Mouse (Mus musculus) A20 (cell line): ENCODE results near the gene Cep41.

ENCODE experiments used
- DNase-seq: peaks from one replicate; pipeline ENCODE4 v3.0.0-alpha.2; 2011; ENCODE audit warnings: low read depth, low spot score

Gene Cep41

DNA sequence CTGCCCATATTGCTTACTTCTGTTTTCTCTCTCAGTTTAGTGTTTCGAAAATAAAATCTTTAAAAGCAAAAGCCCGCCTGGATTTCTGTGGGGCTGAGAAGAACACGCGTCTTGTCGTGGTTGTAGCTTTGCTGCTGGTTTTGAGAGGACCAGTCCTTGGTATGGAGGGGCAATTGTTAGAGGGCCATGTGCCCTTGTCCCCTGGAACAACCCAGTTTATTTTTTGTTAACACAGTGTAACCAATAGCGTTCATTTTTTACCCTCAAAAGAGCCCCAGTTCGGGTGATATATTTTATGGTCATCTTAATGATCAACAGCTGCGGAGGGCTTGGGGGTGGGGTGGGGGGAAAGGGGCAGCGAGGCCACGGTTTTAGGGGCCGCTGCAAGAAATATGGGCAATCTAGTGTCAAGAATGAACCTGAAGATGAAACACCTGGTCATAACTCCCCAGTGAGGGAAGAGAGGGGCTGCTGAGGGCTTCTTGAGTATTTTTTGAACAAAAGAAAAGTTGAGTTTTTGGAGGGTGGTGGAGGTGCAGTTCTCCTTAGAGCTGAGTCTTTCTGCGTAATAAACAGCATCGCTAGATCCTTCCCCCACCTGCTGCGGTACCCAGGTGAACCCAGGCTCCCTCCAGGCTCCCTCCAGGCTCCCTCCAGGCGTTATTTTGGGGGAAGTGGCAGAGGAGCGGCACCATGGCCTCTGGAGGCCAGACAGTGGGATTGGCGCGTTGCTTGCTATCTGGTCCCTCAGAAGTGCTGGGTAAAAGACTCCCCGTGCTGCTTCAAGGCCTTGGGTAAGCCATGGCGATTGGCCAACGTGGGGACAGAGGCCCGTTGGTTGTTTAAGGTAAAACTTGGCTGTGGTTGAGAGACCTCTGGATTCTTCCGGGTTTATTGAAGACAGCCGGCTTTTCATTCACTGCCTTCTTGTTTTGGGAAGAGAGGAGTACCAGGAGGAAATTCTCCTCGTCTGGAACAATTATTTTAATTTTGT lies 17.1 kb upstream of the Cep41 start:
- no peak for DNase-seq

DNA sequence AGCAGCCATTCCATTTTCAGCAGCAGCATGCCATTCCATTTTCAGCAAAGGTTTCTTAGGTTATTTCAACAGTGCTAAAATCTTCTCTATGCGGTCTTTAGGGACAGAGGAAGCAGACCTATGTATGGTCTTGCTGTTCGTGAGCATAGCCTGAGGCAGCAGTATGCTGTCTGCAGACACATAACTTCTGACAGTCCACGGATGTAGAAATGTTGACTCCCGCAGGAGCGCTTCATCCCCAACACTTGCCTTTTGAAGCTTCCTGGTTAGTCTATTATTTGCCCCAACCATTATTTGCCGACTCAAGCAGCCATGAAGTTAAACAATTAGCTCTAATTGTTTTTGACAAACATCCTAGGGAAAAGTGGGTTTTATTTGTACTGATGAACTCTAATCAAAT lies 15.6 kb upstream of the Cep41 start:
- no peak for DNase-seq

DNA sequence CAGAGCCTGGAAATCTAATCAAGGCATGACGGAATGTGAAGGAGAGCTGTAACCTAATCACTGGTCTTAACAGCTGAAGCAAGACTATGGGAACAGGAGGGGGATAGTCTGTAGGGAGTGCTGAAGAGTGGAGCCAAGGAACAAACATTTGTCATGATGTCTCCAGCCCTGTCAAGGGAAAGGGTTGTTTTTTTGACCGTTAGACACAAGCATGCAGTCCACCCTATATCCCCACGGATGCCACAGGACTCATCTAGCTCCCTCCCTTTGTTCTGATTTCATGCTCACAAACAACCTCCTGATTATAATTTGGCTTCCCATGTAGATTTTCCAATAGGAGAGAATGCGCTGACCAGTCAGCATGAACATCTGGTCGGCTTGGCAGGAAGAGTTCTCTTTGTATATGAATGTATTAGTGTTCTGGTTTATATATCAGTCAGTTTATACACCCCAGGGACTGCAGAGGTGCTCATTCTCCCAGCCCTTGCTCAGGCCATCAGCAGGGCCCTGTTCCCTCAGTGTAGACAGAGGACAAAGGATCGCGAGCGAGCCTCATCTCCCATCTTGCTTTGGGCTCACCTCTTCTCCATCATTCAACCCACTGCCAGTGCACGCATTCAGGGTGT lies 10.5 kb upstream of the Cep41 start:
- DNase-seq: no peak

DNA sequence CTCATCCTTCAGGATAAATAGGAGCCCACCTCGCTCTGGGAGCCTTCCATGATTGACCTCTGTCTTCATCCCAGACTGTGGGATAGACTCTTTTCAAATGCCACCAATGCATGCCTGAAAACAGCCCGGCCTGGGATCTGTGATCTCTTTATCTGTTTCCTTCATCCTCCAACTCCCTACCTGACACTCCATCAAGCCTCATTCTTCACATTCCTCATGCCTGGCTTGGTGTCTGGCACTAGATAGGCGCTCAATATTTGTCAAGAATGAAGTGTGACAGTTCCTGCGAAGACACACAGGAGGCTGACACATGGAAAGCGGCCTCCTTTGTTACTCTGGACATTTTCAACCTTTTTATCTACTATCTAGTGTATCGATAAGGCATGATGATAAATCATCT lies 9.9 kb upstream of the Cep41 start:
- DNase-seq: no peak

DNA sequence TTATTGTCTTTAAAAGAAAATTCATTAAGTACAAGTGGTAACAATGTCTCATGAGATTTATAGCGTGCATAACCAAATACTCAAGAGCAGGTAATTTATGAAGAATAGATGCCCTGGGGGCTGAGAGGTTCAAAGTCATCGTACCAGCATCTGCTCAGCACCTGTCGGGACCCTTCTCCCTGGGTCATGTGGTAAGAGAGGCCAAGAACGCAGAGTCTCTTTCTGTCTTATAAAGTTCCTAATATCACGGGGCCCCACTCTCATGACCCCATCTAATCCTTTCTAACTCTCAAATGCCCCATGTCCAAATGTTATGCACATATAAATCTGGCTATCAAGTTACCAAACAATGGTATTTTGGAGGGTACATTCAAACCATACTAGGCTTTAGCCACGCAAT lies 9.3 kb upstream of the Cep41 start:
- no peak for DNase-seq

DNA sequence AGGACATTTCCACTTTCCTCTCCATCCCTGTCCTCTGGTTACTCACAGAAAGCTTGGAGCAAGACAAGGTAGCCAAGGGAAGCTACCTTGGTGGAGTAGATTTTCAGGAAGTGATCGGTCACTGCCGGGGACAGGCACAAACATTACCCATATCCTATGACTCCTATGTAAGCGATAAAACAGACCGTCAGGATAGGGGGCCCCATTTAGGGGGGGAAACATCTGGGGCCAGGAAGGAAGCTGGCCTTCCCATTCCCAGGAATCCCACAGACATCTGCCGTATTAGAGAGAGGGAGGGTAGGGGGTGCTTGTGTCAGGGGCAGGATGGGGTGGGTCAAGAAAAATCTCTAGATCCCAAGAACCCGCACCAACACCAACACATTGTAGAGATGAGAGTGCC lies 6.6 kb upstream of the Cep41 start:
- no peak for DNase-seq

DNA sequence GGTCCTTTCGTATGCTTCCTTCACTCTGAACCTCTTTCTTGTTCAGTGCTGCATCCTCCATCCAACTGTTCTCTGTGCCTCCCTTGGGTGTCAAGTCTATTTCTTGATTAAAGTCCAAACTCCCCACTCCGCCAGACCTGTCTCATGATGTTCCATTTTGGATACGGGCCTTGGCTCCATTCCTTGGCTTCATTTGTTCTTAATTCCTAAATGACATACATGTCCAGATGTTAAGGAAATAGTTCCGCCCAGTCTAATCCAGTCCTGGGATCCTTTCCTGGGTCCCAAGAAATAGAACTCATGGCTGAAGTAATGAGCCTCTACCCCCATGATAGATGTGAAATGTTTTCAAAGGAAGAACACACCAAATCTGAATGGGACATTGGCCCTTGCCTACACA lies 4.5 kb upstream of the Cep41 start:
- DNase-seq: no peak

DNA sequence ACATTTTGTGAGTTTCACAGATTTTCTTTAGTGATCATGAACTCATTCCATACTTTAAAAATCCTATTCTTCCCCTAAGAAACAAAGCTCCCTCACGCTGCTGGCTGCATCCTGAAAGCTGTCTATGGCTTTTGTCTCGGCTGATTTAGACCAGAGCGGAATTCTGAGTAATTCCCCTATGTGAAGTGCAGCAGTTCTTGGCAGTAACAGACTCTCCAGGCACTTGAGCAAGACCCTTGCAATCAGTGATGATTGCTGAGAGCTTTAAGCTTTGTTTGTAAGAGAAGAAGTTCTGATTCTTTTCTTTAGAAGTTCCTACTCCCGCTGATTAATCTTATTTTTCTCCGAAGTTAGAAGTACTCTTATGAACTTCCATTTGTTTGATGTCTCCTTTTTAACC lies 3.9 kb upstream of the Cep41 start:
- no peak for DNase-seq

DNA sequence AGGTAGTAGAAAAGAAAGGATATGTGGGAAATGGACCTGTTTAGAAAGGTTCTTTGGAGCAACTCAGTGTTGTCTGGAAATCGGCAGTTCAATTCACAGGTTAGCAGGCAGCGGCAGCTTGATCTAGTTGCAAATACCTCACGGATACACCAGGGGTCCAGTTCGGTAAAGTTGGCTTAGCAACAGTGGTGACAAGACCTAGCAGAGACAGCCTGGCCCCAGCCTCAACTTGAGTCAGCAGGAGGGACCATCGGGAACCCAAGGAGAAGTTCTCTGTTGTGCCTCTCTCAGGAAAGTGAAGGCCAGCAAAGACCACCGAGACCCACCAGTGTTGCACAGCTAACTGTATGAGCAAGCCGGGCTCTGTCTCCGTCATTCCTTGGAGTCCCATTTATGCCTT lies 1.6 kb upstream of the Cep41 start:
- DNase-seq: no peak

DNA sequence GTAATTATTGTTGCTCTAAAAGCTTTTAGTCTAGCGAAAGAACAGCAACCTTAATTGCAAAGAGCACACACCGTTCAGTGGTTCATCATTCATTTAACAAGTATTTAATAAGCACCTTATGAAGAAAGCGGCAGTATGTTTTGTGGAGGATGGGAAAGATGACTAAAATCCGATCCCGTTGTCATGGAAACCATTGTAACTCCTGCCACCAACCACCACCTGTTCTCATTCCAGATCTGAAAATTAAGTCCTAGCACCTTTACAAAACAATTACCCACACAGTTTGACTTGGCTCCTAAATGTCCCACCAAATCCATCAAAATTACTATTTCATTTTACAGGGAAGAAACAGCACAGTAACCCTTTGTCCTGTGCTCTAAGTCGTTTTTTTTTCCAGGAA lies 660 bp upstream of the Cep41 start:
- DNase-seq: no peak

DNA sequence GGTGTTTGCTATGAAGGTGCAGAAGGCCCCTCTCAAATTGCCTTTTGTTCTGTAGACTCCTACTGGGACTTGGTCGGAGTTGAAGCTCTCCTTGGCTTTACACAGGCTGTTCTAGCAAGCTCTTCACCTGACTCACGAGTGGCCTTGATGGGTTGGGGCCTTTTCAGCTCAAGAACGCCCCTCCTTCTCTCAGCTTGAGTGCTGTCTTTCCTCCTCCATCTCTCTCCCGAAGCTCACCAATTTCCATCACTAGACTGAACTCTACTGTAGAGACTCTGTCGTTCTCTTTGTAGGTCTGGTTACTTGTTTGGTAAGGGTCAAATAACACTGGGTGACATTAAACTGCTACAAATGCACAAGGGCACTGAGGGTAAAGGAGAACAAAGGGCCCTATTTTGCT lies 723 bp downstream of the Cep41 start:
- no peak for DNase-seq

DNA sequence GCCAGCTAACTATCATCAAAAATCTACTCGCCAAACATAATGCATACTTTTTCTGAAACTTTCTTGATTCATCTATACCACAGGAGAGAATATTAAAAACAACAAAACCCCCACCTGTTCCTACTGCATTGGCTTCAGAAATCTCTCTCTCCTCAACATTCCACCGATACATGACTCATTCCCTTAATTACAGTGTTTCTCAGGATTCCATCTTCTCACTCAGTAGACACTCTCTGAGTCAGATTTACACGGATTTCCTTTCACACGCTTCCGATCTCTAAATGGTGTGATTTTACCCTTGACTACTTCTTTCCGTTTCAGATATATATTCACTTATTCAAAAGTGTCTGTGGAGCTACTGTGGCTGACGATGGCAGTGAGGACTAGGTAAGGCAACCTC lies 6.4 kb downstream of the Cep41 start:
- DNase-seq: no peak

DNA sequence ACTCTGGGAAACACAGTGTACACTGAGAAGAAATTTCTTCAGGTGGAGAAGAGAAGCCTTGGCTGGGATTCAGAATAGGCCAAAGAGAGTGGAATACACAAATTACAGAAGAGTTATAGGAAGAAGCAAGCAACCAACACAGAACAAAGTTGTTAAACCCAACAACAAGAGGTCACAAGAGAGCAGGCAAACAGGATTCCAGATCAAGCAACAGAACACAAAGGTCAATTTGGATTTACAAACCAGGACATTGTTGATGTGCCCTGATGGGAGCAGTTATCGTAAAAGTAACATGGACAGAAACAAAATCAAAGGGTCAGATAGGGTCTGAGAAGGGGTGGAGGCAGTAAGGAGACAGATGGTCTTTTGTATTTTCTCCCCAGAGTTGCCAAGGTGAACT lies 9.0 kb downstream of the Cep41 start:
- no peak for DNase-seq

DNA sequence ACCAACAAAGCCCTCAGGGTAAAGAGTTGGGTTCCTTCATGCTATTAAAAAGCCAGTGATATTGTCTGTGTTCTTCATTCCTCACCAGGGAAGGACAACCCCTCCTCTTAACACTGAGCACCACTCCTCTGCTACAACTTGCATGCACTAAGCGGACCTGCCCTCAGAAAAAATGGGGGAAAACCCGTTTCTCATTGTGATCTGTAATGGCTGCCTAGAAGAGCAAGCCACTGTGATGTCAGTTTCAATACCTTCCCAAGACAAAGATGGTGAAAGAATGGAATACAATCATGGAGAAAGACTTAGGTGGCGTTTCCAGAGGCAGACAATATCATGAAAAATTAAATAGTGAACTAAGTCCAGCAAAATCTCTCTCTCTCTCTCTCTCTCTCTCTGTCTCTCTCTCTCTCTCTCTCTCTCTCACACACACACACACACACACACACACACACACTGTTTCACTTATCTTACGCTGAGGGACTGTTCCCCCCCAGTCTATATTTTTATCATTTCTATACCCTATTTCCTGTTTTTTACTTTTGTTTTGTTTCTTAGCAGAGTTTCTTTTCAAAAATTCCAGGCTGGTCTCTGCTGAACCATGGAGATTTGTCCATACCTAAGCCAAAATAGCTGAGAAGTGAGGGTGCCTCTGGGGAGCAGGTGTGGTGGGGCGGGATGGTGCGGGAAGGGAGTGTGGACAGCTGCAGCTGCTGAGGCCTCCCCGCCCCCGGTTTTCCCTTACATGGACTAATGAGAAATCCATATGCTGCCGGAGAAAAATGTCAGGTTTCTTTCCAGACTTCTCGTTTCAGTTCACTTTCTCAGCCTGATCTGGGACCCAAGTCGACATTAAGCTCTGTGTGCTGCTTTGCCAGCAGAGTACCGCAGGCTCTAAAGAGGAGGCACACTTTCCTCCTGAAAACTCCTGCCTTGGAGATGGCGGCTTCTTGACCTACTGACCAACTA lies 11.3 kb downstream of the Cep41 start:
- no peak for DNase-seq

DNA sequence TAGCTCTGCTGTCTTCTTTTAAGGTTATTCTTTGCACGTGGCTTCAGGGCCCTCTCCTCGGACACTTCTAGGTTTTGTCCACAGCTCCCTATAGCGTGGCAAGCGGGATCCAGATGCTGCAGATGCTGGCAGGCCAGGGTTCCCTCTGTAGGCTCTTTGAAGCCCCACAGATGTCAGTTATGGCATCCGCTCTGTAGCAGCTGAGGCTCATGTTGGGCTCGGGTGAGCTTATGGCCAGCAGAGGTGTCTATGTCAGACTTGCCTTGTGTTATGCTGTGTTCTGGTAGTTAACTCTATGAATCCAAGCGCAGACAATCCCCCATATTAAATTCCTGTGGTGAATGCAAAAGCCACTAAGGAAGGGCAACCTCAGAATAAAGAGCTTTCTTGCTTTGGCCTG lies 13.1 kb downstream of the Cep41 start:
- DNase-seq: no peak

DNA sequence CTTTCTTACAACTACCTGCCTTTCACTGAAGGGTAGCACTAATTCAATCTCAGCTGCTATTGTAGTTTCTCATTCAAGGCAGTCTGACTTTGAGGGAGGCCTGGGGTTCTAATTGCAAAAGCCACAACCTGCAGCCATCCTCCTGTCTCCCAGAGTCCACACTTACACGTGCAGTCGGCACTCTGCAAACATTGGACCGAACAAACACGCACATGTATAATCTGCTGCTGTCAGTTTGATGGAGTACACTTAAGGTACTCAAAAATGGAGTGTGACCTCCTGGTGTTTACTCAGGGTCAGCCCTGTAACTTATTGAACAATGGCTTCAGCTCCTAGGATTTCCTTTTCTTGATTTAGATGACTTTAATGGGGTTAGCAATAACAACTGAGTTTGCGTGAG lies 14.0 kb downstream of the Cep41 start:
- DNase-seq: no peak

DNA sequence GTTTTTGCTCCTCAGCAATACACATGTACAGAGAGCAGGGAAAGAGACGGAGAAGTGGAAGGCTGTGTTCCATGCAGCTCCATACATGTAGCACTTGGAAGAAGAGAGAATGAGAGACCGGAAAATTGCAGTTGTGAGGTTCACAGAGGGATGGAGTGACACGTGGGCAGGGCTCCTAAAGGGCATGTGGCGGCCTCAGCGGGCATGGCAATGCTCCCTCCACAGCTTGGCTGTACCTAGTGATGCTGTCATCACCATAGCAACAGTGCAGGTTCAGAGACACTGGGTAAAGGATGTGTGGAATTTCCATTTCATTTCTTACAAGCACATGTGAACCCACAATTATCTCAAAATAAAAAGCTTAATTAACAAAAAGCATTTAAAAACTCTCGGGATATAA lies 15.1 kb downstream of the Cep41 start:
- no peak for DNase-seq

DNA sequence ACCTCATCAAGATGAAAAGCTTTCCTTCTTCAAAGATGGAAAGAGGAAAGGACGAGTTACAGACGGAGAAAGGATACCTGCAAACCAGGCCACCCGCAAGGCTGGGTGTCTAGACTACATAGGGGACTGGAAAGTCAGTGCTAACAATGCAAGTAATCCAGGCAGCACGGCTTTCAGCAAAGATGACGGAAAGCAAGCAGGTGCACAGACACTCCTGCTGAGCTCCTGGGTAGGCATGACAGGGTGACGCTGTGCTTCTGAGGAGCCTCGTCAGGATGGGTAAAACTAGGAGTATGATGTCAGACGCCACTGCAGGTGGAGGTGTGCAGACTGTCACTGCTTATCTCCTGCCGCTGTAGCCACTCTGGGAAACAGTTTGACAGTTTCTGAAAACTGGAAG lies 16.0 kb downstream of the Cep41 start:
- DNase-seq: no peak

DNA sequence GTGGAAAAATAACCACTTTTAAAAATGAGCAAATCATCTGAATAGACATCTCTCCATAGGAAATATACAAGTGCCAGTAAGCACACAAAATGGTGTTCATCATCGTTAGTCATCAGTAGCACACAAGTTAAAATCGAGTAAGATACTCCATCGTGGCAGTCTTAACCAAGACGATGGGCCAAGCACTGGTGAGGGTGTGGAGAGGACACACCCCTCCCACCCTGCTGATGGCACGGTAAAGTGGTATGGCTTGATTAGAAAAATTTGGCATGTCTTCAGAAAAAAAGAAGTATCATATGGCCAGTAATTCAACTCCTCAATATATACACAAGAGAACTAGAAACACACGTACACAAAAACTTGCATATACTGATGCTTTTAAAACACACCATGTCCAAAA lies 17.0 kb downstream of the Cep41 start:
- DNase-seq: no peak

DNA sequence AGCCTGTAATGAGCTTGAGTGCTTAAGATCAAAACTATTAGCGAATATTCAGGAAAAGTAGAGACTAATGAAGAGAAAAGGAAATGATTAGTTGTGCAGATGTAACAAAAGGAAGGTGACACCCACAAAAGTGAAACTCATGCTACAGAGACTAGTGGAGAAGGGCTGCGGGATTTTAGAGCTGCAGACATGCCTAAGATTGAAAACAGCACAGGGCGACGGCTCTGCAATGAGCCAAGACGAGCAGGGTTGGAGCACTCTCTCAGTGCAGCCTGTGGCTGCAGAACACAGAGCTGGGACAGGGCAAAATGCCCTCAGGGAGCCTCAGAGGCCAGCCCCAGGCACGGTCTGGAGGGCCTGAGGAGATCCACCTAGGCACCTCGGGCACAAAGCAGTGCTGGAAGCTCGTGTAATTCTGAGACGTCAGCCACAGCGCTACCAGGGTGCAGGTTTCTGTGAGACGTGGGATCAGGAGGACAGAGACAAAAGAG lies 18.2 kb downstream of the Cep41 start:
- DNase-seq: no peak

DNA sequence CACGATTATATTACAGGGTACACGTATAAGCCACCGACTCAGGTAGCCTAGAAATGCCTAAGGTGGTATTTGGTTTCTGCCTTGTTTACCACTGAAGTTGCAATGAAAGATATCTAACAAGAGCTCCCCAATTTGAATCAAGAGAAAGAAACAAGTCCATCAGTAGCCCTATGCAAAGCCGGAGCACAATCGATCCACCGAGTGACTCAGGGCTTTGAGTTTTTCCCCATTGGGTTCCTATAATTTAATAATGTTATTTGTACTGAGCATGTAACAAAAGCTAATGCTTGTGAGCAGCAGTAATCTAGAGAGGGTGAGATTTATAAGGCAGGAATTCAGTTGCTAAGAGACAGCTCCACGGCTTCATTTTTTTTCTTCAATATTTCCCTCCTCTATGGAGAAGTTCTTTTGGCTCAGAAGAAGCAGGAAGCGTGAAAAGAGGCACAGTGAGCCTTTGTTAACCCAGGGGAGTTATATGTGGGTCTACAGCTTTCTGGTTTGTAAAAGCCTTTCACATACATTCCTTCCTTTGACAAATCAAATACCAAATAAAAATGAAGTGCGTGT lies 18.8 kb downstream of the Cep41 start:
- DNase-seq: no peak
